Mouse (Mus musculus) lung, postnatal 0 days (tissue): Measurements from ENCODE around the gene Sec11a. TPM values are rescaled to one million over a fixed set of nuclear protein-coding genes. Genes with fewer than 3 reads are reported as not detected.
A peak's percentile ranks its signal among the peaks of the same experiment; 100 is the strongest.

Experiments
- ATAC-seq: fragments of 200-750 bp; cut with Nextera tagmentation; 2 replicates; pipeline ENCODE4 v1.8.0; 2017; ENCODE audit warnings: moderate library complexity
- DNase-seq: peaks from one replicate; pipeline ENCODE4 v3.0.0-alpha.2; 2016; ENCODE audit warnings: low spot score
- H3K27ac ChIP-seq: fragments of 300-500 bp; sonication (generic); 2 replicates; pipeline ENCODE4 v1.5.1; 2014; ENCODE audit warnings: antibody characterized with exemption, mild to moderate bottlenecking, low read length, mixed read lengths
- H3K27me3 ChIP-seq: fragments of 300-500 bp; sonication (generic); replicated peaks from 2 replicates; pipeline ENCODE4 v1.6.1; 2014; ENCODE audit warnings: low read length, mixed read lengths; ENCODE audit not compliant: insufficient read depth
- H3K36me3 ChIP-seq: fragments of 300-500 bp; sonication (generic); 2 replicates; pipeline ENCODE4 v1.6.1; 2014; ENCODE audit warnings: low read length, mixed read lengths; ENCODE audit not compliant: insufficient read depth
- H3K4me1 ChIP-seq: fragments of 300-500 bp; sonication (generic); 2 replicates; pipeline ENCODE4 v1.6.1; 2014; ENCODE audit warnings: antibody characterized with exemption, low read depth, low read length, mixed read lengths; ENCODE audit not compliant: insufficient read depth
- H3K4me2 ChIP-seq: fragments of 300-500 bp; sonication (generic); replicated peaks from 2 replicates; pipeline ENCODE4 v1.6.1; 2014; ENCODE audit warnings: low read depth, mild to moderate bottlenecking, low read length, moderate library complexity, mixed read lengths
- H3K4me3 ChIP-seq: fragments of 300-500 bp; sonication (generic); 2 replicates; pipeline ENCODE4 v1.5.1; 2014; ENCODE audit warnings: low read depth, low read length
- H3K9ac ChIP-seq: fragments of 300-500 bp; sonication (generic); replicated peaks from 2 replicates; pipeline ENCODE4 v1.6.1; 2014; ENCODE audit warnings: low read depth, mild to moderate bottlenecking
- H3K9me3 ChIP-seq: fragments of 300-500 bp; sonication (generic); 2 replicates; pipeline ENCODE4 v1.6.1; 2016; ENCODE audit warnings: low read length, mixed read lengths
- CTCF ChIP-seq: IDR thresholded peaks from 2 replicates; pipeline ENCODE4 v1.5.1; 2016; ENCODE audit warnings: antibody characterized with exemption, mild to moderate bottlenecking
- EP300 ChIP-seq: IDR thresholded peaks from 2 replicates; pipeline ENCODE4 v1.6.1; 2016; ENCODE audit warnings: antibody characterized with exemption, mild to moderate bottlenecking, control low read depth
- WGBS: fragments of 180-500 bp; shearing (Covaris S2); extraction: QIAGEN DNeasy Blood & Tissue Kit; methylation state at CpG from one replicate; pipeline ENCODE4 v1.1.7; 2014; 5-methylcytosine and 5-hydroxymethylcytosine counted together
- polyA plus RNA-seq: library from polyadenylated mRNA; unstranded; fragments of >200 nt; fragmentation: Nextera tagmentation; extraction: Ambion mirVana; gene quantifications from 2 replicates; pipeline ENCODE4 v1.2.1, GENCODE M21; 2015

Gene Sec11a
- polyA plus RNA-seq, 1 experiment from 2014 or later = 172 TPM

DNA sequence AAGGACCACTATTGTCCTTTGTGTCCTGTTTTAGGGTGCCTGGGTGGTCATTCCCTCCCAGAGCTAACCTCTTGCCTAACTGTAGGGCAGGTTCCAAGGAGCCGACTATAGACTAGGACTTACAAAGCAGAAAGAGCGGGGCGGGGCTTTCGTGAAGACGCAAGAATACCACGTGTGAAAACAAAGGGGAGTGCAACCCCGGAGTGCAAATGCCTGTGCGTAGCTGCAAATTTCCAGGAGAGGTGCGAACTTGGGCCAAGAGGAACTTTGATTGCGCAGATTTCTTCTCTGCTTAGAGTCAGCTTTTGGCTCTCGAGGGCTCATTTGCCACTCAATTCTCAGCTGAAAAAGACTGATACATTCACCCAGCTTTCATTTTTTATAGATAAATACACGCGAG, 87.4 kb downstream of the Sec11a start:
- H3K4me2 ChIP-seq = peak overlapping the region; percentile 60
- H3K9ac ChIP-seq = no peak overlapping the region
- TF ChIP-seq CTCF = no peak
- no peak for TF ChIP-seq EP300
- no peaks in the 10 kb centered on the region for H3K36me3 ChIP-seq
- H3K9me3 ChIP-seq = no peaks in the 10 kb centered on the region
- no peaks in the 10 kb centered on the region for H3K27me3 ChIP-seq
- H3K4me3 ChIP-seq = peak overlapping the region; percentile 84
- peaks cover 10% of the 10 kb centered on the region for H3K4me1 ChIP-seq
- DNase-seq (peak; percentile 89), ATAC-seq (peak; percentile 73)
- 0 out of 2 replicates have a peak overlapping the region, but pooled peaks have one; percentile 33 for H3K27ac ChIP-seq
- 0% methylated on average over 13 of the region's 13 CpGs for WGBS

DNA sequence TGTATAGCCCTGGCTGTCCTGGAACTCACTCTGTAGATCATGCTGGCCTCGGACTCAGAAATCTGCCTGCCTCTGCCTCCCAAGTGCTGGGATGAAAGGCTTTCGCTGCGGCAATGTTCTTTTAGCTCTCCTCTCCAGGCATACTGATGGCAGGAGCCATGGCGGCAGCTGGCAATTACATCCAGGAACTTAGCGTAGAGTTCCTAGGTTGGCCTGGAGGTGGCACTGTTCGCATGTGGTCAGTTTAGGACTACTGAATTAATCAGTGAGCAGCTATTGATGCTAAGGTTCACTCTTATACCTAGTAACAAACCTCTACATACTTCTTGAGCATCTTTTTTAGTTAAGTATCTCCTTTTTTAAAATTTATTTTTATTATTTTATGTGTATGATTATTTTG, 90.4 kb downstream of the Sec11a start:
- H3K9ac ChIP-seq = no peak overlapping the region
- no peaks in the 10 kb centered on the region for H3K9me3 ChIP-seq
- DNase-seq (peak; percentile 87), ATAC-seq (no peak)
- H3K27ac ChIP-seq = no peak overlapping the region
- TF ChIP-seq CTCF (peak; percentile 93), EP300 (no peak)
- no peaks in the 10 kb centered on the region for H3K36me3 ChIP-seq
- no peak overlapping the region for H3K4me2 ChIP-seq
- 25% methylated on average over 6 of the region's 6 CpGs for WGBS
- H3K27me3 ChIP-seq = no peaks in the 10 kb centered on the region
- no peak overlapping the region for H3K4me3 ChIP-seq
- no peaks in the 10 kb centered on the region for H3K4me1 ChIP-seq

DNA sequence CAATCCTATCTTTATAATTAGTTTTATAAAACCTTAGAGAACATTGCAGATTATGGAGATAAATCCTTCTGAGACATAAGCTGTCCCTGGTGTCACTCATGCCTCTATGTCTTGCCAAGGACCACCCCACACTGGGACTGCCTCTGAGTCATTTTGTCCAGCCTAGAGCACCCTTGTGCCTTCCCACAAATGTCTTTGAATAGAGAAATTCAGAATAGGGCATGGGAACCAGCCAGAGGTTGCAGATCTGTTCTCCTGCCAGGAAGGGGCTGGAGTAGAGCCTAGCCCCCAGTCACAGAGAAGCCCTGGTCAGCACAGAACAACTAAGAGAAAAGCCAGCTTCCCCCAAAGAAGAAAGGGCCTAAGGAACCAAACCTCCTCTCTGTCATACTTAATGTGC, 92.3 kb downstream of the Sec11a start:
- Histone ChIP-seq H3K36me3 (no peaks in the 10 kb centered on the region), H3K4me3 (no peak overlapping the region), H3K9ac (no peak overlapping the region), H3K4me1 (no peaks in the 10 kb centered on the region), H3K4me2 (no peak overlapping the region), H3K9me3 (no peaks in the 10 kb centered on the region), H3K27ac (no peak overlapping the region), H3K27me3 (no peaks in the 10 kb centered on the region)
- DNase-seq (no peak), ATAC-seq (no peak)
- TF ChIP-seq CTCF (no peak), EP300 (no peak)

Other genes with a start within 250 kb of the Sec11a start
- 153 and 183 TPM in 2 replicates for gene Iqgap1, start 121.8 kb downstream of the Sec11a start, polyA plus RNA-seq
- gene Zscan2, start 86.9 kb downstream of the Sec11a start, polyA plus RNA-seq = 1.1 and 1.5 TPM in 2 replicates
- gene Wdr73, start 46.5 kb downstream of the Sec11a start, polyA plus RNA-seq = 17.5 and 20.7 TPM in 2 replicates
- 6.3 and 8.3 TPM in 2 replicates for gene Nmb, start 42.7 kb downstream of the Sec11a start, polyA plus RNA-seq
- gene Zfp592, start 45.9 kb upstream of the Sec11a start, polyA plus RNA-seq = 6.4 and 6.6 TPM in 2 replicates
- 0.70 and 0.80 TPM in 2 replicates for gene Alpk3, start 109.8 kb upstream of the Sec11a start, polyA plus RNA-seq
- 0.05 and 0.06 TPM in 2 replicates for gene Slc28a1, start 167.0 kb upstream of the Sec11a start, polyA plus RNA-seq